Mouse (Mus musculus) cortical plate, adult 2 months (tissue): ENCODE measurements around the gene Fgf12.

Experiments used
- CTCF ChIP-seq: fragments of 200-500 bp; IDR thresholded peaks from 2 replicates; pipeline ENCODE4 v1.5.1; 2011; ENCODE audit warnings: mild to moderate bottlenecking, control low read depth, low read length; ENCODE audit not compliant: insufficient read depth; ENCODE audit errors: extremely low read depth
- POLR2A ChIP-seq: fragments of 200-500 bp; IDR thresholded peaks from 2 replicates; pipeline ENCODE4 v1.6.1; 2011; ENCODE audit warnings: mild to moderate bottlenecking, low read length, control low read depth; ENCODE audit not compliant: insufficient read depth; ENCODE audit errors: extremely low read depth

DNA sequence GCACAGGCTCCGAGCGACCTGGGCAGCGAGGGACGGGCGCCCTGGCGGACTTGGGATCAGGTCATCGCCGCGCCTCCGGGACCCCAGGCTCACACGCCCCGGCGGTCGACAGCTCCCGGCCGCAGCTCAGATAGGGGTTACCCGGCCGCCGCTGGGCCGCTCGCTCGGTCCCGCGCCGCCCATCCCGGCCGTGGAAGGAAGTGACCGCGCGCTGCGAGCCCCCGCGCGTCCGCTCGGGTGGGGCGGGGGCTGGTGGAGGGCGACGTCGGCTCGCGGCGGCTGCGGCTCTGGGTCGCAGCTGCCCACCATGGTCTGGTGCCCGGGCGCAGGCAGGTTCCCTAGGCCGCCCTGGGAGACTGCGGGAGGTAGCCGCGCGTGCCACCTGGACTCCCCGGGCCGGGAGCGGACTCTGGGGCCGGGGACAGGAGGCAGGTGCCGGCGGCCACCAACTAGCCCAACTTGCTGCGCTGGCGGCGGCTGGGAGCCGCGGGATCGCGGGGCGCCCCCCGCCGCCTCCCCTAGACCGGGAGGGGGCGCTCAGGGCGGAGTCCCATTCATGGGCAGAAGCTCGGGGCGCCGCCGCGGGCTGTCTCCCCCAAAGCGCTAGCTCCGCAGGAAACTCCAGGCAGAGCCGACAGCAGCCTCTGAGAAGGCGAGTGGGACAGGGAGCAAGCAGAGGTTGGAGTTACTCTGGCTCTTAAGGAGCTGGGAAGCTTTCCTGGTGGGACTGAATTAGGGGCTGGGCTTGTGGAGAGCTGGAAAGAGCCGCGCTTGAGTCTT is 306.3 kb downstream of the Fgf12 start:
- TF ChIP-seq CTCF (no peak), POLR2A (peak; percentile 45; the same call in 1 of the 2 replicates)
